Mouse (Mus musculus) erythroid progenitor cell, adult 5-6 weeks (primary cell): ENCODE data around the gene Elob. TPM values are rescaled to one million over a fixed set of nuclear protein-coding genes. Genes with fewer than 3 reads are reported as not detected.

Experiments
- ATAC-seq: replicated peaks from 2 replicates; pipeline ENCODE4 v1.8.0; 2016; ENCODE audit warnings: moderate number of reproducible peaks, mild to moderate bottlenecking, moderate TSS enrichment, inconsistent platforms; ENCODE audit not compliant: poor library complexity, low FRiP score, severe bottlenecking
- total RNA-seq, 2 experiments: library from RNA; stranded (forward) in 1 of 2; stranded (reverse) in 1 of 2; fragments of 150-400 nt in 1 of 2; fragments of 186-747, 209-891 nt in 1 of 2; gene quantifications; 2 replicates each; pipeline versions ENCODE4 v1.2.3 to v1.2.4; 2015 to 2017; ENCODE audit warnings: low replicate concordance in 2 of 2

Gene Elob
- total RNA-seq, 2 experiments from 2014 or later: 51.7 to 137 TPM

DNA sequence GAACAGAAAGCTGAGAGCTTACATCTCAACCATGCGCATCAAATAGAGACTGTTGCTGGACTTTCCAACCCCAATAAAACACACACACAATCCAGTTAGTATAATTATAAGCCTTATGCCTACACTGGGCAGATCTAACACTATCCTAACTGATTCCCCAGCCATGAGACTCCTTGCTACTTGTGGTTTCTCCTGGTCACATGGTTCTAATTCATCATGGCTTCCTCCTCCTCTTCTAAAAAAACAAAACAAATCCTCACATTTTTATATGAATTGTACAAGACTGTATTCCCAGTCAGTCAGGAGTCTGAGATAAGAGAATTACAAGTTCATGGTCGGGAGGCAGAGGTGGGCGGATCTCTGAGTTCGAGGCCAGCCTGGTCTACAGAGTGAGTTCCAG lies 40.0 kb downstream of the Elob start:
- no peak for ATAC-seq

DNA sequence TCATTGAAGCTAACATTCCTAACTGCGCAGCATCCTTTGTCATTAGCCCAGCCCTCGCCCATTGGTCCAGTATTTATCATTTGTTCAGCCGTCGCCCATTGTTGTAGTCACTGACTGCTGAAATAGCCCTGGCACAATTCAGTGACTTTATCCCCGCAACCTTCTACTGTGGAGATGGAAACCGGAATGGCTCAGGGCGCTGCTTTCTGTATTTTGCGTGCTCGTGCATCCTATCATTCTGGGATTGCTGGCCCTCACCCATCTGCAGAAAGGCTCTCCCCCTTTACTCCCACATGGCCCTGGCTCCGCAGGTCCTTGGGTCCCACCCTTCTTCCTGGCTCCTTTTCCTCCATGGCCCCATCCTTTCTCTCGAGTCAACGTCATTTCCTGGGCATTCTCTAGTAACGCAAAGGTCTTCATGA lies 42.4 kb downstream of the Elob start:
- no peak for ATAC-seq

GRCm38 (mm10) chr17:23785561-23786471 lies 43.1 kb downstream of the Elob start, which contains the start of gene Flywch2:
Gene Flywch2, minus strand, starts transcription at chr17:23786081.
- ATAC-seq: peak; percentile 72

- no peak for ATAC-seq
Observed at GRCm38 (mm10) chr17:23783352-23783751, 45.6 kb downstream of the Elob start.

- ATAC-seq: no peak
Observed at GRCm38 (mm10) chr17:23778447-23778846, 50.5 kb downstream of the Elob start.

DNA sequence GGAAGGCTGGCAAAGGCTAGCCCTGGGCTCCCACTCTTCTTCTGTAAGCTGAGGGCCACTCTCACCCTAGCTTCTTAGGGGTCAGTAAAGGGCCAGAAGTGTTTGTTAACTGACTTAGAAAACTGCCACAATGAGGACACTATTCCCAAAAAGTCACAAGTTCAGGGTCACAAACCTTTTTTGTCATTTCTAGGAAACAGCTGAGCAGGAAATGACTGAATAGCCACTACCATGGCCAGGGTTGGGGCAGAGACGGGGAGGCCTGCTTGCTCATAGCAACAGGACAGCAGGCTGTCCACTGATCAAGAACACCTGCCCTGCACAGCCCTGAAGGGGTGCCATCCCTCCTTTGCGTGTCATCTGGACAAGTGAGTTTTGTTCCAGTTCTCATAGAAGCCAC lies 51.8 kb downstream of the Elob start:
- no peak for ATAC-seq

DNA sequence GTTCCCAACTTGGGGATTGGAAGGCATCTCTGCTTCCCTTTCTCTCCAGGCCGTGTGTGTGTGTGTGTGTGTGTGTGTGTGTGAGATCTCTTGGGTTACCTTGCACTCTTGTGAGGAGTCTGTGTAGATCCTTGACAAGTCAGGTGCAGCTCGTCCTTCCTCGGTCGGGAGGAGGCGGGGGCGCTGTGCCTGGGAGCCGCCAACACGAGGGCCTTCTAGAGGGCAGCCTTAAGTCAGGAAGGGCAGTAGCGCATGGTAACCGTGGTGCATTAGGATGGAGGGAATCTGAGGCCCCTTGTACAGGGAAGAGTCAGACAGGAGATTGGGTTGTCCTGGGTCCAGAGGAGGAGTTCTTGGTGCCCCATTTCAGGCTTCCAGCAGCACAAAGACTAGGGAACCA lies 52.7 kb downstream of the Elob start:
- no peak for ATAC-seq

Other genes with a start within 250 kb of the Elob start
- not detected in 2 replicates for gene Zfp13, start 229.6 kb downstream of the Elob start, total RNA-seq (2015; ENCODE audit: low replicate concordance)
- not detected in 2 replicates for gene Zfp13, start 229.6 kb downstream of the Elob start, total RNA-seq (2017; ENCODE audit: low replicate concordance)
- not detected in 2 replicates for gene Zscan10, start 228.3 kb downstream of the Elob start, total RNA-seq (2015; ENCODE audit: low replicate concordance)
- gene Zscan10, start 228.3 kb downstream of the Elob start, total RNA-seq (2017; ENCODE audit: low replicate concordance): not detected in 2 replicates
- gene Mmp25, start 183.9 kb downstream of the Elob start, total RNA-seq (2015; ENCODE audit: low replicate concordance): 4.6 and 7.9 TPM in 2 replicates
- gene Mmp25, start 183.9 kb downstream of the Elob start, total RNA-seq (2017; ENCODE audit: low replicate concordance): 1.3 and 1.5 TPM in 2 replicates
- not detected in 2 replicates for gene Bicdl2, start 168.6 kb downstream of the Elob start, total RNA-seq (2015; ENCODE audit: low replicate concordance)
- gene Bicdl2, start 168.6 kb downstream of the Elob start, total RNA-seq (2017; ENCODE audit: low replicate concordance): not detected in 2 replicates
- gene Hcfc1r1, start 155.5 kb downstream of the Elob start, total RNA-seq (2015; ENCODE audit: low replicate concordance): 6.3 and 15.9 TPM in 2 replicates
- gene Hcfc1r1, start 155.5 kb downstream of the Elob start, total RNA-seq (2017; ENCODE audit: low replicate concordance): 8.6 and 11.0 TPM in 2 replicates
- gene Thoc6, start 155.3 kb downstream of the Elob start, total RNA-seq (2015; ENCODE audit: low replicate concordance): 11.3 and 11.9 TPM in 2 replicates
- 3.5 and 4.0 TPM in 2 replicates for gene Thoc6, start 155.3 kb downstream of the Elob start, total RNA-seq (2017; ENCODE audit: low replicate concordance)
- 5.0 TPM in 1 of 2 replicates, not detected in the other for gene Tnfrsf12a, start 151.7 kb downstream of the Elob start, total RNA-seq (2015; ENCODE audit: low replicate concordance)
- gene Tnfrsf12a, start 151.7 kb downstream of the Elob start, total RNA-seq (2017; ENCODE audit: low replicate concordance): 6.1 TPM in 1 of 2 replicates, not detected in the other
- gene Cldn6, start 149.9 kb downstream of the Elob start, total RNA-seq (2015; ENCODE audit: low replicate concordance): not detected in 2 replicates
- not detected in 2 replicates for gene Cldn6, start 149.9 kb downstream of the Elob start, total RNA-seq (2017; ENCODE audit: low replicate concordance)
- not detected in 2 replicates for gene Cldn9, start 145.1 kb downstream of the Elob start, total RNA-seq (2015; ENCODE audit: low replicate concordance)
- gene Cldn9, start 145.1 kb downstream of the Elob start, total RNA-seq (2017; ENCODE audit: low replicate concordance): not detected in 2 replicates
- gene 1520401A03Rik, start 106.4 kb downstream of the Elob start, total RNA-seq (2015; ENCODE audit: low replicate concordance): not detected in 2 replicates
- not detected in 2 replicates for gene 1520401A03Rik, start 106.4 kb downstream of the Elob start, total RNA-seq (2017; ENCODE audit: low replicate concordance)
- 50.3 and 81.4 TPM in 2 replicates for gene Pkmyt1, start 102.8 kb downstream of the Elob start, total RNA-seq (2015; ENCODE audit: low replicate concordance)
- 30.7 and 39.9 TPM in 2 replicates for gene Pkmyt1, start 102.8 kb downstream of the Elob start, total RNA-seq (2017; ENCODE audit: low replicate concordance)
- 1.4 and 10.1 TPM in 2 replicates for gene Paqr4, start 88.3 kb downstream of the Elob start, total RNA-seq (2015; ENCODE audit: low replicate concordance)
- gene Paqr4, start 88.3 kb downstream of the Elob start, total RNA-seq (2017; ENCODE audit: low replicate concordance): 7.5 and 11.2 TPM in 2 replicates
- not detected in 2 replicates for gene Kremen2, start 83.3 kb downstream of the Elob start, total RNA-seq (2015; ENCODE audit: low replicate concordance)
- not detected in 2 replicates for gene Kremen2, start 83.3 kb downstream of the Elob start, total RNA-seq (2017; ENCODE audit: low replicate concordance)
- gene Flywch1, start 57.5 kb downstream of the Elob start, total RNA-seq (2015; ENCODE audit: low replicate concordance): 2.1 and 2.9 TPM in 2 replicates
- gene Flywch1, start 57.5 kb downstream of the Elob start, total RNA-seq (2017; ENCODE audit: low replicate concordance): 3.4 and 14.2 TPM in 2 replicates
- gene Flywch2, start 43.1 kb downstream of the Elob start, total RNA-seq (2015; ENCODE audit: low replicate concordance): not detected in 2 replicates
- not detected in 2 replicates for gene Flywch2, start 43.1 kb downstream of the Elob start, total RNA-seq (2017; ENCODE audit: low replicate concordance)
- 468 and 572 TPM in 2 replicates for gene Srrm2, start 38.6 kb downstream of the Elob start, total RNA-seq (2015; ENCODE audit: low replicate concordance)
- gene Srrm2, start 38.6 kb downstream of the Elob start, total RNA-seq (2017; ENCODE audit: low replicate concordance): 294 and 325 TPM in 2 replicates
- not detected in 2 replicates for gene Prss33, start 6.9 kb upstream of the Elob start, total RNA-seq (2015; ENCODE audit: low replicate concordance)
- not detected in 2 replicates for gene Prss33, start 6.9 kb upstream of the Elob start, total RNA-seq (2017; ENCODE audit: low replicate concordance)
- gene Prss32, start 14.7 kb upstream of the Elob start, total RNA-seq (2015; ENCODE audit: low replicate concordance): not detected in 2 replicates
- gene Prss32, start 14.7 kb upstream of the Elob start, total RNA-seq (2017; ENCODE audit: low replicate concordance): not detected in 2 replicates
- not detected in 2 replicates for gene Prss41, start 15.0 kb upstream of the Elob start, total RNA-seq (2015; ENCODE audit: low replicate concordance)
- not detected in 2 replicates for gene Prss41, start 15.0 kb upstream of the Elob start, total RNA-seq (2017; ENCODE audit: low replicate concordance)
- gene Prss21, start 38.9 kb upstream of the Elob start, total RNA-seq (2015; ENCODE audit: low replicate concordance): not detected in 2 replicates
- not detected in 2 replicates for gene Prss21, start 38.9 kb upstream of the Elob start, total RNA-seq (2017; ENCODE audit: low replicate concordance)
- not detected in 2 replicates for gene Dcpp1, start 51.7 kb upstream of the Elob start, total RNA-seq (2015; ENCODE audit: low replicate concordance)
- gene Dcpp1, start 51.7 kb upstream of the Elob start, total RNA-seq (2017; ENCODE audit: low replicate concordance): not detected in 2 replicates
- not detected in 2 replicates for gene Dcpp2, start 51.7 kb upstream of the Elob start, total RNA-seq (2015; ENCODE audit: low replicate concordance)
- not detected in 2 replicates for gene Dcpp2, start 51.7 kb upstream of the Elob start, total RNA-seq (2017; ENCODE audit: low replicate concordance)
- not detected in 2 replicates for gene Dcpp3, start 88.3 kb upstream of the Elob start, total RNA-seq (2015; ENCODE audit: low replicate concordance)
- gene Dcpp3, start 88.3 kb upstream of the Elob start, total RNA-seq (2017; ENCODE audit: low replicate concordance): not detected in 2 replicates
- gene Sbp, start 112.5 kb upstream of the Elob start, total RNA-seq (2015; ENCODE audit: low replicate concordance): not detected in 2 replicates
- gene Sbp, start 112.5 kb upstream of the Elob start, total RNA-seq (2017; ENCODE audit: low replicate concordance): not detected in 2 replicates
- not detected in 2 replicates for gene Sbpl, start 126.1 kb upstream of the Elob start, total RNA-seq (2015; ENCODE audit: low replicate concordance)
- not detected in 2 replicates for gene Sbpl, start 126.1 kb upstream of the Elob start, total RNA-seq (2017; ENCODE audit: low replicate concordance)
- 0.84 TPM in 1 of 2 replicates, not detected in the other for gene Prss30, start 151.4 kb upstream of the Elob start, total RNA-seq (2015; ENCODE audit: low replicate concordance)
- not detected in 2 replicates for gene Prss30, start 151.4 kb upstream of the Elob start, total RNA-seq (2017; ENCODE audit: low replicate concordance)
- gene Prss22, start 169.0 kb upstream of the Elob start, total RNA-seq (2015; ENCODE audit: low replicate concordance): not detected in 2 replicates
- not detected in 2 replicates for gene Prss22, start 169.0 kb upstream of the Elob start, total RNA-seq (2017; ENCODE audit: low replicate concordance)
- gene Prss27, start 209.0 kb upstream of the Elob start, total RNA-seq (2015; ENCODE audit: low replicate concordance): not detected in 2 replicates
- not detected in 2 replicates for gene Prss27, start 209.0 kb upstream of the Elob start, total RNA-seq (2017; ENCODE audit: low replicate concordance)
- gene Kctd5, start 244.3 kb upstream of the Elob start, total RNA-seq (2015; ENCODE audit: low replicate concordance): 4.3 and 5.0 TPM in 2 replicates
- gene Kctd5, start 244.3 kb upstream of the Elob start, total RNA-seq (2017; ENCODE audit: low replicate concordance): 8.0 and 10.7 TPM in 2 replicates